Mouse (Mus musculus): ENCODE measurements at regions not wholly inside any gene's neighbourhood (a gene's known extent, or its start where the extent isn't known, plus 50 kb on each side); places are given as distances from the start of the nearest gene placed in this dataset.

GRCm38 (mm10) chr7:135923876-135924275 lies 207.7 kb upstream of the Mki67 start:
- no peak overlapping the region for H3K9ac ChIP-seq (ENCODE audit: low read depth, low read length)
- 74% methylated on average over 7 of the region's 7 CpGs for WGBS
- intact Hi-C loops (cut with DNase I): no loop called here

GRCm38 (mm10) chr7:135924641-135925040 lies 208.5 kb upstream of the Mki67 start:
- no peak overlapping the region for H3K27ac ChIP-seq
- no peak for DNase-seq
- no peak overlapping the region for H3K4me3 ChIP-seq
- no peaks in the 10 kb centered on the region for H3K4me1 ChIP-seq (ENCODE audit: control insufficient read depth, insufficient read depth, low read length)
- intact Hi-C loops (cut with DNase I): no loop called here
- no peak for TF ChIP-seq CTCF (IDR thresholded peaks at IDR 0.05)
- no peak for TF ChIP-seq POLR2A (IDR thresholded peaks at IDR 0.05; ENCODE audit: insufficient read depth, low read depth, low read length)
- no peak for TF ChIP-seq EP300 (IDR thresholded peaks at IDR 0.05; ENCODE audit: insufficient read depth, low read depth, low read length)
- no peaks in the 10 kb centered on the region for H3K36me3 ChIP-seq (ENCODE audit: control insufficient read depth, insufficient read depth, low read length)
- H3K27me3 ChIP-seq (ENCODE audit: control insufficient read depth, insufficient read depth, low read length): no peaks in the 10 kb centered on the region
- no peak overlapping the region for H3K9ac ChIP-seq (ENCODE audit: low read depth, low read length)
- H3K79me2 ChIP-seq (replicated peaks; ENCODE audit: control insufficient read depth, insufficient read depth, low read length): no peaks in the 10 kb centered on the region
- 76% methylated on average over 4 of the region's 4 CpGs for WGBS

More at GRCm38 (mm10) chr7:135923876-135924275, 207.7 kb upstream of the Mki67 start:
- no peak overlapping the region for H3K27ac ChIP-seq
- no peaks in the 10 kb centered on the region for H3K36me3 ChIP-seq (ENCODE audit: control insufficient read depth, insufficient read depth, low read length)
- no peak for DNase-seq
- H3K79me2 ChIP-seq (replicated peaks; ENCODE audit: control insufficient read depth, insufficient read depth, low read length): no peaks in the 10 kb centered on the region
- H3K4me1 ChIP-seq (ENCODE audit: control insufficient read depth, insufficient read depth, low read length): no peaks in the 10 kb centered on the region
- no peaks in the 10 kb centered on the region for H3K27me3 ChIP-seq (ENCODE audit: control insufficient read depth, insufficient read depth, low read length)
- H3K4me3 ChIP-seq: no peak overlapping the region
- TF ChIP-seq POLR2A (IDR thresholded peaks at IDR 0.05; ENCODE audit: insufficient read depth, low read depth, low read length) (no peak), EP300 (IDR thresholded peaks at IDR 0.05; ENCODE audit: insufficient read depth, low read depth, low read length) (no peak), CTCF (IDR thresholded peaks at IDR 0.05) (no peak)

- no peak for DNase-seq
- TF ChIP-seq POLR2A (IDR thresholded peaks at IDR 0.05; ENCODE audit: insufficient read depth, low read depth, low read length): no peak
- TF ChIP-seq CTCF (IDR thresholded peaks at IDR 0.05): no peak
- TF ChIP-seq EP300 (IDR thresholded peaks at IDR 0.05; ENCODE audit: insufficient read depth, low read depth, low read length): no peak
- Histone ChIP-seq H3K27ac (no peak overlapping the region), H3K4me1 (ENCODE audit: control insufficient read depth, insufficient read depth, low read length) (0 out of 2 replicates have a peak, but pooled peaks cover 2% of the 10 kb centered on the region), H3K4me3 (no peak overlapping the region), H3K36me3 (ENCODE audit: control insufficient read depth, insufficient read depth, low read length) (no peaks in the 10 kb centered on the region; the same call in 1 of the 2 replicates), H3K79me2 (replicated peaks; ENCODE audit: control insufficient read depth, insufficient read depth, low read length) (no peaks in the 10 kb centered on the region), H3K9ac (ENCODE audit: low read depth, low read length) (no peak overlapping the region), H3K27me3 (ENCODE audit: control insufficient read depth, insufficient read depth, low read length) (no peaks in the 10 kb centered on the region)
- intact Hi-C loops (cut with DNase I): no loop called here
- 93% methylated on average over 1 of the region's 1 CpGs for WGBS
Measured at GRCm38 (mm10) chr7:135930091-135930490, 213.9 kb upstream of the Mki67 start.

- TF ChIP-seq EP300 (IDR thresholded peaks at IDR 0.05; ENCODE audit: insufficient read depth, low read depth, low read length) (no peak), POLR2A (IDR thresholded peaks at IDR 0.05; ENCODE audit: insufficient read depth, low read depth, low read length) (no peak), CTCF (IDR thresholded peaks at IDR 0.05) (no peak)
- 70% methylated on average over 5 of the region's 5 CpGs for WGBS
- Histone ChIP-seq H3K79me2 (replicated peaks; ENCODE audit: control insufficient read depth, insufficient read depth, low read length) (no peaks in the 10 kb centered on the region), H3K27me3 (ENCODE audit: control insufficient read depth, insufficient read depth, low read length) (no peaks in the 10 kb centered on the region), H3K4me1 (ENCODE audit: control insufficient read depth, insufficient read depth, low read length) (0 out of 2 replicates have a peak, but pooled peaks cover 2% of the 10 kb centered on the region), H3K27ac (no peak overlapping the region), H3K36me3 (ENCODE audit: control insufficient read depth, insufficient read depth, low read length) (no peaks in the 10 kb centered on the region; the same call in 1 of the 2 replicates), H3K9ac (ENCODE audit: low read depth, low read length) (no peak overlapping the region), H3K4me3 (no peak overlapping the region)
- intact Hi-C loops (cut with DNase I): no loop called here
- DNase-seq: peak; percentile 13 to 20
Measured at GRCm38 (mm10) chr7:135932595-135933175, 216.5 kb upstream of the Mki67 start.

GRCm38 (mm10) chr7:135935180-135935579 lies 219.0 kb upstream of the Mki67 start:
- Histone ChIP-seq H3K27ac (no peak overlapping the region), H3K4me3 (no peak overlapping the region)

GRCm38 (mm10) chr7:135937465-135937864 lies 221.3 kb upstream of the Mki67 start:
- no peaks in the 10 kb centered on the region for H3K79me2 ChIP-seq (replicated peaks; ENCODE audit: control insufficient read depth, insufficient read depth, low read length)
- no peak for TF ChIP-seq EP300 (IDR thresholded peaks at IDR 0.05; ENCODE audit: insufficient read depth, low read depth, low read length)
- TF ChIP-seq POLR2A (IDR thresholded peaks at IDR 0.05; ENCODE audit: insufficient read depth, low read depth, low read length): no peak
- TF ChIP-seq CTCF (IDR thresholded peaks at IDR 0.05): no peak
- H3K36me3 ChIP-seq (ENCODE audit: control insufficient read depth, insufficient read depth, low read length): no peaks in the 10 kb centered on the region; the same call in 1 of the 2 replicates
- intact Hi-C loops (cut with DNase I): no loop called here
- no peak overlapping the region for H3K27ac ChIP-seq
- no peak overlapping the region for H3K9ac ChIP-seq (ENCODE audit: low read depth, low read length)
- 0 out of 2 replicates have a peak, but pooled peaks cover 2% of the 10 kb centered on the region for H3K4me1 ChIP-seq (ENCODE audit: control insufficient read depth, insufficient read depth, low read length)
- H3K27me3 ChIP-seq (ENCODE audit: control insufficient read depth, insufficient read depth, low read length): no peaks in the 10 kb centered on the region
- H3K4me3 ChIP-seq: no peak overlapping the region
- WGBS: 93% methylated on average over 3 of the region's 3 CpGs
- no peak for DNase-seq

More at GRCm38 (mm10) chr7:135935180-135935579, 219.0 kb upstream of the Mki67 start:
- intact Hi-C loops (cut with DNase I): no loop called here
- no peak for DNase-seq
- H3K27me3 ChIP-seq (ENCODE audit: control insufficient read depth, insufficient read depth, low read length): no peaks in the 10 kb centered on the region
- H3K36me3 ChIP-seq (ENCODE audit: control insufficient read depth, insufficient read depth, low read length): no peaks in the 10 kb centered on the region; the same call in 1 of the 2 replicates
- H3K9ac ChIP-seq (ENCODE audit: low read depth, low read length): no peak overlapping the region
- 27% methylated on average over 1 of the region's 1 CpGs for WGBS
- no peaks in the 10 kb centered on the region for H3K79me2 ChIP-seq (replicated peaks; ENCODE audit: control insufficient read depth, insufficient read depth, low read length)
- no peak for TF ChIP-seq POLR2A (IDR thresholded peaks at IDR 0.05; ENCODE audit: insufficient read depth, low read depth, low read length)
- no peak for TF ChIP-seq EP300 (IDR thresholded peaks at IDR 0.05; ENCODE audit: insufficient read depth, low read depth, low read length)
- TF ChIP-seq CTCF (IDR thresholded peaks at IDR 0.05): no peak
- H3K4me1 ChIP-seq (ENCODE audit: control insufficient read depth, insufficient read depth, low read length): 0 out of 2 replicates have a peak, but pooled peaks cover 2% of the 10 kb centered on the region
